Mouse (Mus musculus): ENCODE data around the gene Gm26938.

Gm26938 gene

GRCm38 (mm10) chr5:139793338-139794089 is 32.7 kb downstream of the Gm26938 start:
- DNase-seq, result peak; percentile 75 to 80

GRCm38 (mm10) chr5:139792966-139793337 is 33.3 kb downstream of the Gm26938 start:
- DNase-seq, result no peak

GRCm38 (mm10) chr5:139792159-139792775 is 33.9 kb downstream of the Gm26938 start:
- no peak for DNase-seq

GRCm38 (mm10) chr5:139791227-139792158 is 34.7 kb downstream of the Gm26938 start, which contains the start of gene Mafk:
Mafk (plus strand) TSS chr5:139791513.
- peak; percentile 98 for DNase-seq

- DNase-seq, result no peak
Observed at GRCm38 (mm10) chr5:139789466-139789865, 36.7 kb downstream of the Gm26938 start.

GRCm38 (mm10) chr5:139781406-139781805 is 44.8 kb downstream of the Gm26938 start:
- no peak for DNase-seq

- DNase-seq, result no peak
Observed at GRCm38 (mm10) chr5:139776966-139777365, 49.2 kb downstream of the Gm26938 start.

GRCm38 (mm10) chr5:139775216-139775926 is 50.8 kb downstream of the Gm26938 start, which contains the start of gene Ints1:
Ints1 (minus strand) TSS chr5:139775674.
- DNase-seq, result peak; percentile 95 to 97

GRCm38 (mm10) chr5:139768216-139768615 is 58.0 kb downstream of the Gm26938 start:
- no peak for DNase-seq

GRCm38 (mm10) chr5:139764296-139764695 is 61.9 kb downstream of the Gm26938 start:
- DNase-seq, result peak in 1 of 2 experiments; percentile 30

GRCm38 (mm10) chr5:139758096-139758495 is 68.1 kb downstream of the Gm26938 start:
- no peak for DNase-seq
